Mouse (Mus musculus): ENCODE results near the gene Taf10. TPM values are rescaled to one million over a fixed set of nuclear protein-coding genes. Genes with fewer than 3 reads are reported as not detected.

Taf10 gene
- polyA plus RNA-seq, 1 experiment from 2014 or later: 188 TPM

- H3K36me3 ChIP-seq: peaks cover 75% of the 10 kb centered on the region
- WGBS: 49% methylated on average over 8 of the region's 8 CpGs
Observed at GRCm38 (mm10) chr7:105774661-105775060, 30.5 kb upstream of the Taf10 start.

GRCm38 (mm10) chr7:105773041-105773440, 28.9 kb upstream of the Taf10 start:
- no peaks in the 10 kb centered on the region for H3K9me3 ChIP-seq
- no peak overlapping the region for H3K4me3 ChIP-seq
- 91% methylated on average over 5 of the region's 5 CpGs for WGBS
- no peak overlapping the region for H3K27ac ChIP-seq
- no peaks in the 10 kb centered on the region for H3K27me3 ChIP-seq (ENCODE audit: insufficient read depth, poor library complexity, severe bottlenecking)
- H3K36me3 ChIP-seq: peaks cover 63% of the 10 kb centered on the region
- no peak for DNase-seq (ENCODE audit: low spot score)
- H3K4me1 ChIP-seq (replicated peaks): peaks cover 35% of the 10 kb centered on the region

More at GRCm38 (mm10) chr7:105774661-105775060, 30.5 kb upstream of the Taf10 start:
- no peak for DNase-seq (ENCODE audit: low spot score)
- peaks cover 39% of the 10 kb centered on the region for H3K4me1 ChIP-seq (replicated peaks)
- no peak overlapping the region for H3K4me3 ChIP-seq
- no peaks in the 10 kb centered on the region for H3K27me3 ChIP-seq (ENCODE audit: insufficient read depth, poor library complexity, severe bottlenecking)
- H3K9me3 ChIP-seq: no peaks in the 10 kb centered on the region
- 0 out of 2 replicates have a peak overlapping the region, but pooled peaks have one; percentile 43 for H3K27ac ChIP-seq

DNA sequence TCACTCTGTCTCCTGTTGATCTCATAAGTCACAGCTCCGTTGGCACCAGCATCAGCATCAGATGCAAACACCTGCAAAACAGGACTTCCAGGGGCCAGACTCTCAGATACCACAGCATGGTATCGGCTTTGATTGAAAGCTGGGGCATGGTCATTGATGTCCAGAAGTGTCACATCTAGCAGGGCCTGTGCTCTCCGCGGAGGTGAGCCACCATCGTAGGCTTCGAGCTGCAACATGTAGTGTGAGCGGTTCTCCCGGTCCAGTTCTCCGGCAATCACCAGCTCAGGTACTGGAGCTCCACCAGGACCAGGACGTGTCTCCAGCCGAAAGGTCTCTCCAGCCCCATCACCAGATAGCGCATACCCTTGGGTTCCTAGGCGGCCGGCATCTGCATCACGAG, 28.2 kb upstream of the Taf10 start:
- WGBS: 94% methylated on average over 15 of the region's 15 CpGs
- Histone ChIP-seq H3K4me3 (no peak overlapping the region), H3K27me3 (ENCODE audit: insufficient read depth, poor library complexity, severe bottlenecking) (no peaks in the 10 kb centered on the region), H3K27ac (no peak overlapping the region), H3K9me3 (no peaks in the 10 kb centered on the region), H3K36me3 (peaks cover 67% of the 10 kb centered on the region), H3K4me1 (replicated peaks) (peaks cover 35% of the 10 kb centered on the region)
- no peak for DNase-seq (ENCODE audit: low spot score)

- H3K9me3 ChIP-seq: no peaks in the 10 kb centered on the region
- no peak for DNase-seq (ENCODE audit: low spot score)
- H3K36me3 ChIP-seq: peaks cover 72% of the 10 kb centered on the region
- H3K4me1 ChIP-seq (replicated peaks): peaks cover 38% of the 10 kb centered on the region
- no peak overlapping the region for H3K27ac ChIP-seq
- 95% methylated on average over 3 of the region's 3 CpGs for WGBS
- no peak overlapping the region for H3K4me3 ChIP-seq
- peaks cover 7% of the 10 kb centered on the region for H3K27me3 ChIP-seq (ENCODE audit: insufficient read depth, poor library complexity, severe bottlenecking)
Observed at GRCm38 (mm10) chr7:105769959-105770358, 25.8 kb upstream of the Taf10 start.

DNA sequence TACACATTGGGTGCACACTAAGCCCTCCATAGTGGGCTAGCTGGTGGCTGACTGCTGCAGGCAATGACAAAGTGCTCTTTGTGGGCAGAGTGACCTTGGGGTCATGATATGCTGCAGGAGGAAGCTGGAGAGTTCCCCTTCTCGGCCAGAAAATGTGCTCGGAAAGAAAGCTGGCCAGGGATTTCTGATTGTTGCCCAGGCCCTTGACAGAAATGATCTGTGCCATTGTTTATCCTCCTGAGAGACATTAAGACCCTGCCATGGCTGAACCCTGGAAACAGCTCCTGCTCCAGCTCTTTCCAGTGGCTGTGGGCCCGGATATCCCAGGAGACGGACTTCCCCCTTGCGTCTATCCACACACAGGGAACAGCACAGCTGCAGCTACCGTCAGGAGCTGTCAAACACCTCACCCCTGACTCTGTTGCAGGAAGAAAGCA, 23.6 kb upstream of the Taf10 start:
- Histone ChIP-seq H3K27ac (peak overlapping the region; percentile 82), H3K9me3 (no peaks in the 10 kb centered on the region), H3K36me3 (peaks cover 83% of the 10 kb centered on the region), H3K4me1 (replicated peaks) (peaks cover 37% of the 10 kb centered on the region), H3K4me3 (peak overlapping the region; percentile 31), H3K27me3 (ENCODE audit: insufficient read depth, poor library complexity, severe bottlenecking) (peaks cover 29% of the 10 kb centered on the region)
- 14% methylated on average over 6 of the region's 6 CpGs for WGBS
- peak; percentile 70 for DNase-seq (ENCODE audit: low spot score)

GRCm38 (mm10) chr7:105764331-105764730, 20.2 kb upstream of the Taf10 start:
- Histone ChIP-seq H3K36me3 (peaks cover 83% of the 10 kb centered on the region), H3K27me3 (ENCODE audit: insufficient read depth, poor library complexity, severe bottlenecking) (peaks cover 51% of the 10 kb centered on the region), H3K9me3 (no peaks in the 10 kb centered on the region), H3K27ac (no peak overlapping the region), H3K4me3 (no peak overlapping the region), H3K4me1 (replicated peaks) (peaks cover 43% of the 10 kb centered on the region)
- WGBS: 91% methylated on average over 11 of the region's 11 CpGs
- DNase-seq (ENCODE audit: low spot score): no peak

GRCm38 (mm10) chr7:105762517-105763270, 18.5 kb upstream of the Taf10 start:
- no peak overlapping the region for H3K27ac ChIP-seq
- peaks cover 95% of the 10 kb centered on the region for H3K36me3 ChIP-seq
- peaks cover 51% of the 10 kb centered on the region for H3K27me3 ChIP-seq (ENCODE audit: insufficient read depth, poor library complexity, severe bottlenecking)
- DNase-seq (ENCODE audit: low spot score): no peak
- peak overlapping the region; percentile 39 for H3K4me3 ChIP-seq
- peaks cover 28% of the 10 kb centered on the region for H3K4me1 ChIP-seq (replicated peaks)
- no peaks in the 10 kb centered on the region for H3K9me3 ChIP-seq
- WGBS: 18% methylated on average over 55 of the region's 55 CpGs

- DNase-seq (ENCODE audit: low spot score): peak; percentile 24
- H3K4me3 ChIP-seq: peak overlapping the region; percentile 39
Observed at GRCm38 (mm10) chr7:105761813-105762484, 17.8 kb upstream of the Taf10 start.

DNA sequence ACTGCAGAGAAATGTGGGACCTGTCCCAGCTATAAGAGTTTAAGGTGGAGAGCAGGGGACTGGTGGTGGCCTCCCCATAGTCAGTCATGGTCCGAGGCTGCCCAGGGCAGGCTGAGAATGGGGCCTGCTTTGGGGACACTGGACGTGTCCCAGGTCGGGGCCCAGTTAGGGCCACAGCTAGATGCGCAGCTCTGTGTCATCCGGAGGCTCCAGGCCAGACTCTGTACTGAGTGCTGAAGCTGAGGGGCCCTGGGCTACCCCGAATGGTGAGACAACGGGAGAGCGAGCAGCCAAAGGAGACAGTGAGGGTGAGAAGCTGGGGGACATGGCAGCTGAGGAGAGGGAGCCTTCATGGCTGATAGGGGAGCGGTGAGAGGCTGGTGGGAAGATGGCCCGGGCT, 9.1 kb upstream of the Taf10 start:
- DNase-seq (ENCODE audit: low spot score): no peak
- no peaks in the 10 kb centered on the region for H3K27me3 ChIP-seq (ENCODE audit: insufficient read depth, poor library complexity, severe bottlenecking)
- H3K4me1 ChIP-seq (replicated peaks): peaks cover 19% of the 10 kb centered on the region
- peaks cover 76% of the 10 kb centered on the region for H3K36me3 ChIP-seq
- no peak overlapping the region for H3K27ac ChIP-seq
- WGBS: 90% methylated on average over 10 of the region's 10 CpGs
- H3K4me3 ChIP-seq: no peak overlapping the region
- no peaks in the 10 kb centered on the region for H3K9me3 ChIP-seq

More at GRCm38 (mm10) chr7:105761813-105762484, 17.8 kb upstream of the Taf10 start:
- Histone ChIP-seq H3K27me3 (ENCODE audit: insufficient read depth, poor library complexity, severe bottlenecking) (peaks cover 51% of the 10 kb centered on the region), H3K4me1 (replicated peaks) (peaks cover 21% of the 10 kb centered on the region), H3K27ac (no peak overlapping the region), H3K9me3 (no peaks in the 10 kb centered on the region), H3K36me3 (peaks cover 99% of the 10 kb centered on the region)
- 15% methylated on average over 51 of the region's 51 CpGs for WGBS

DNA sequence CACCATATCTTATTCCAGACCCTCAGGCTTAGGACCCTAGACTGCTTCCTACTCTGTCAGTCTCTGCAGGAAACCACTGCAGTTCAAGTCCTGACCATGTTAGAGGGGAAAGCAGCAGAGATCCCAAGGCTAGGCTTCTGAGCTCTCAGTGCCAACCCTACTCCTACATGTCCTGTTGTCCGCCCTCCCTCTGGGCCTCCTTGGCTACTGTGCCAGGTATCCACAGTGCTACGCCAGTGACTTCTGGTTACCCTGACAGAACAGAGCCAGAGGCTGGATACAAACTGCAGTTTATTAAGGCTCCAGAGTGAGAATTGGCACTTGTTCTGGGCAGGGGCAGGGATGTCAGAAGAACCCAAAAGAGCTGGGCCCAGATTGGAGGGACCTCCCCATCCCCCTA, 8.6 kb upstream of the Taf10 start:
- Histone ChIP-seq H3K4me1 (replicated peaks) (peaks cover 19% of the 10 kb centered on the region), H3K4me3 (no peak overlapping the region), H3K27me3 (ENCODE audit: insufficient read depth, poor library complexity, severe bottlenecking) (no peaks in the 10 kb centered on the region), H3K9me3 (no peaks in the 10 kb centered on the region), H3K27ac (no peak overlapping the region), H3K36me3 (peaks cover 76% of the 10 kb centered on the region)
- 82% methylated on average over 2 of the region's 2 CpGs for WGBS
- DNase-seq (ENCODE audit: low spot score): no peak

DNA sequence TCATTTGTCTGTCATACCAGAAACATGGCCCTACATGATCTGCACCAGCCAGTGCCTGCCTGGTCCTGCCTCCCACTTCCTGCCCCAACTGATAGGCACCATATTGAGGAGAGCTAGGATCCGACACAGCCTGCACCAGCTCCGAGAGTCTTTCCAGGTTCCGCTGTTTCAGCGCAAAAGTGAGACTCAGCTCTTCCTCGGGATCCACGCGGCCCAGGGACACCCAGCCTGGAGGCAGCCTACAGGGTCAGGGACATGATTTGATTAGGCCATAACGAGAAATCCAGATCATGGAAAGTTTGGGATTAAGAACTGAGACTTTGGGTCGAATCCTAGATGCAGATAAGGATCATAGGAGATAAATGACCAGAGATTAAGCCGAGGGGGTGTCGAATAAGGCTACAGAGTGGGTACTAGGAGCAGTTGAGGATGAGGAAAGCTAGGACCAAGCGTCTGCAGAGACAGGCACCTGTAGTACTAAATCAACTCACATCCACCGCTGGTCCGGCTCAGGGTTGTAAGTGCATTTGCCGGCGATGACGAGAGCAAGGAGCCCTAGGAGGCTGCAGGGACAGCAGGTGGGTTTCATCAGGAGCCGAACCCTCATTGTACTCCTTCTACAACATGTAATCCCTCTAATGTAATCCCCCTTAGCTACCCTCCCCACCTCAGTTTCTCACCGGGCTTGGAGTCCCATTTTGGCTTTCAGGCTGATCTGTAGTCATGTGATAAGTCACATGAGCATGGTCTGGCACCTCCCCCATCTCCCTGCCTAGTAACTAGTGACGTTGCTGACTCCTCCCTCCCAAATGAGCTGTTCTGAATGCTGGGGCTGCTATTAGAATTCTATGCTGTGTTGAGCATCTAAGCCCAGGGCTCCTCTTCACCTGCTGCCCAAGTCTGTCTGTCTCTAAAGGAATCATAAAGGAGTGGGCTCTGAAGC, 7.6 kb upstream of the Taf10 start, which contains the start of gene Tpp1:
Gene Tpp1, minus strand, starts transcription at position 745 of the 943 bp plus-strand sequence.
- H3K4me1 ChIP-seq (replicated peaks): peaks cover 19% of the 10 kb centered on the region

GRCm38 (mm10) chr7:105747776-105748175, 3.6 kb upstream of the Taf10 start:
- H3K36me3 ChIP-seq: peaks cover 45% of the 10 kb centered on the region
- H3K4me1 ChIP-seq (replicated peaks): peaks cover 40% of the 10 kb centered on the region
- no peaks in the 10 kb centered on the region for H3K27me3 ChIP-seq (ENCODE audit: insufficient read depth, poor library complexity, severe bottlenecking)
- WGBS: 83% methylated on average over 2 of the region's 2 CpGs
- no peak overlapping the region for H3K27ac ChIP-seq
- H3K9me3 ChIP-seq: no peaks in the 10 kb centered on the region
- no peak overlapping the region for H3K4me3 ChIP-seq
- no peak for DNase-seq (ENCODE audit: low spot score)

More for the DNA sequence above, 7.6 kb upstream of the Taf10 start, which contains the start of gene Tpp1:
- peak within 1 kb of the TSS; percentile 72 for H3K4me3 ChIP-seq
- WGBS: 21% methylated on average over 20 of the region's 20 CpGs
- no peaks in the 10 kb centered on the region for H3K9me3 ChIP-seq
- peaks cover 75% of the 10 kb centered on the region for H3K36me3 ChIP-seq
- DNase-seq (ENCODE audit: low spot score): peak; percentile 88
- H3K27ac ChIP-seq: peak within 1 kb of the TSS; percentile 88
- H3K27me3 ChIP-seq (ENCODE audit: insufficient read depth, poor library complexity, severe bottlenecking): no peaks in the 10 kb centered on the region

Data from hindbrain, embryonic 10.5 days (tissue).